Mouse (Mus musculus): ENCODE results near the gene Myo18a.

Myo18a gene

DNA sequence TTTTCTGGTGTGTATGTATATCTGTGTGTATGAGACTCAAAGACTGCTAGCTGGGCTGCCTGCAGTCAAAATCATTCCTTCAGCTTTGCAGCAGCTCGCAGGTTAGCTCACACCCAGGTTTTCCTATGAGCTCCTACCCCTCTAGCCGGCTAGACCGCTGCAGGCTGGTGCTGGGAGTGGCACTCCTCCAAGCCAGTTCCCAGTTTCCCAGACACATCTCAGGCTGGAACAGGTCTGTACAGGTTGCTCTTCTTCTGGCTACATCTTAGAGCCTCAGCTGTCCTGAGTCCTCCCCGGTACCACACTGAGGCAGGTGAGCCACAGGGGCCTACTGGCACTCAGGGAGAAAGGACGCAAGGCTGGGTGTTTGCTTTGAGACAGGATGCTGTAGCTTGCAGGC is 74.8 kb downstream of the Myo18a start:
- DNase-seq: no peak

DNA sequence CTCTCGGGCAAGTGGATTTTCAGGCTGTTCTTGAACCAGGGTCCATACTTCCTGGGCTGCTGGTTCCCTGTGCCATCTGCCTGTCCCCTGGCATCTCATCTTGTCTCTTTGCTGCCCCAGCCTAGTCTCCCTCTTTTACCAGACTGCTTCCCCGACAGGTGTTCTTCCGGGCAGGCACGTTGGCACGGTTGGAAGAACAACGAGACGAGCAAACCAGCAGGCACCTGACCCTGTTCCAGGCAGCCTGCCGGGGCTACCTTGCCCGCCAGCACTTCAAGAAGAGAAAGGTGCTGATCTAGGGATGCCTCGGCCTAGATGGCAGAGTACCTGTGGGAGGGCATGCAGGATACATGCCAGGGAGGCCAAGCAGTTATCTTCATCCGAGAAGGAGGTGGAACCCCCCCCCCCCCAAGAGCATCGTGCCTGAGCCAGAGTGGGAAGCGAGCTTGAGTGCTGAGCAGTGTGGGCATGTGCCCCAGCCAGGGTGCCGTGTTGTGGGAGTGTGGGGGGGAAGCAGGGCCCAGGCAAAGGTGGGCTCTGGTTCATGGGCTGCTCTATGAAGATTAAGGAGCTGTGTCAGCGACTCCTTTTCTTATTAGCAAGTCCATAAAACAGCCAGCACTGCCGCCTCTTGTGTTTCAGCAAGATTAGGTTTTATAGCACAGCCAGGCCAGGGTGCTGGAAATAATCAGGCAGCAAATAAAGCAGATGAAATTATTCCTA is 77.6 kb downstream of the Myo18a start:
- no peak for DNase-seq

DNA sequence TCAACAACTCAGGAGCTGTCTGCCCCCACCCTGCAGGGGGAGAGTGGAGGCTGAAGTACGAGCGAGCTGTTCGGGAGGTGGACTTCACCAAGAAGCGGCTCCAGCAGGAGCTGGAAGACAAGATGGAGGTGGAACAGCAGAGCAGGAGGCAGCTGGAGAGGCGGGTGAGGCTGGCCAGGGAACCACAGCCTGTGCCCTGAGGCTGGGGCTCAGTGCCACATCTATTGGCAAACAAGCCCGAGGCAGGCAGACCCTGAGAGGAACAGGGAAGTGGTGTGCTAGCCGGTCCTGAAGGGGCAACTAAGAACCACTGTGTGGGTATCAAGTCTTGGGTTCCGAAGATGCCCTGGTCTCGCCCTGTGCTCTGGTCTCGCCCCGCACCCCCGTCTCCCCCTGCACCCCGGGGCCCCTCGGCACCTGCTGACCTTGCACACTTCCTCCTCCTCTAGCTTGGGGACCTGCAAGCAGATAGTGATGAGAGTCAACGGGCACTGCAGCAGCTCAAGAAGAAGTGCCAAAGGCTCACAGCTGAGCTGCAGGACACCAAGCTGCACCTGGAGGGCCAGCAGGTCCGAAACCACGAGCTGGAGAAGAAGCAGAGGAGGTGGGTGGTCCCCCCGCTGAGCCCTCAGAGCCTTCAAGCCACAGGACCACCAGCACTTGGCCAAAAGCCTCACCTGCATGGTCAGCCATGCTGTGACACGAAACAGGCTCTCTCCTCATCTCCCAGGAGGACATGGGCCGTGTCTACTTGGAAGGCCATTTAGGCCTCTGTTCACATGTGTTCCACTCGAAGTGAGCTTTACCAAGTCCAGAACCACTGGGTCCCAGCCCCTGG is 80.2 kb downstream of the Myo18a start:
- DNase-seq: no peak

DNA sequence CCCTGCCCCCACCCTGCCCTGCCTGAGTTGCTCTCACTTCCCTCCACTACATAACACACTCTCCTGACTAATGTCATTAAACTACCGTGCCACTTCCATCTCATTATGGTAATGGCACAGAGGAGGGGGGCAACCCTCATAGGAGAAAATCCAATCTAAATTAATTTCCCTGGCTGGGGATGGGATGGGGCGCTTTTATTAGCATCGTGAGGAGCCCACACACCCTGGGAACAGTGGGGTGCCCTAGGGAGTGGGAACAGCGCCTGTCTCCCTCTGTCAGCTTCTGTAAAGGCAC is 80.8 kb downstream of the Myo18a start:
- no peak for DNase-seq

DNA sequence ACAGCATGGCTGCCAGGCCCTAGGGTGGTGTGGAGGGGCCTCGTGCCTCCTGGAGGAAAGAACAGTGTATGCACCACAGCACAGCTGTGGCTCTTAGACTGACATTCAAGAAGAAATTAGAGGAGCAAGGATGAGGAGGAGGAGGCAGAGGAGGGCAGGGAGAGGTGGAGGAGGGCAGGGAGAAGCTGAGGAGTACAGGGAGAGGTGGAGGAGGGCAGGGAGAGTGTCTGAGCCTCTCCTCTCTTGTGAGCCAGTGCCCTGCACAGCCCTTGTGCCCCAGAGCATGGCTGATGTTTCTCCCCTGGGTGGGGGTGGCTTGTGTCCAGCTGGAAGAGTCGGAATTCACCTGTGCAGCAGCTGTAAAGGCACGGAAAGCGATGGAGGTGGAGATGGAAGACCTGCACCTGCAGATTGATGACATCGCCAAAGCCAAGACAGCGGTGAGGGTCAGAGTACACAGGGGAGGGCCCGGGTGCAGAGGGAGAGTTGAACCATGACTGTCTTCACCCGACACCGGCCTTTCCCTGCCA is 84.6 kb downstream of the Myo18a start:
- no peak for DNase-seq

DNA sequence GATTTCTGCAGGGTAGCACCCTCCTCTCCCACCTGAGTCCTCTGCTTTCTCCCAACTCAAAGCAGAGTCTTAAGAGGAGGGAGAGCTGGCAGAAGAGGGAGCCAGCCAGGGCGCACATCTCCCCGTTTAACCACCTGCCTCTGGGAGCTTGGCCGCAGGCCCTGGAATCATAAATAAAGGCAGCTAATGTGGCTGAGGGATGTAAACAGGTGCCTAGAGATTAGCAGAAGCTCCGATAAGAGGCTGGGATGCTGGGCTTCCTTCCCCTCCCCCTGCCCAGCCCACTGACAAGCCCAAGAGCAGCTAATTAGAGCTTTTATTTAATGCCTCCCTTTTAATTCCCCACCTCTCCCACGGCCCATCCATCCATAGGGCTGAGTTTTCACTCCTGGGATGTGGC is 85.1 kb downstream of the Myo18a start:
- no peak for DNase-seq

DNA sequence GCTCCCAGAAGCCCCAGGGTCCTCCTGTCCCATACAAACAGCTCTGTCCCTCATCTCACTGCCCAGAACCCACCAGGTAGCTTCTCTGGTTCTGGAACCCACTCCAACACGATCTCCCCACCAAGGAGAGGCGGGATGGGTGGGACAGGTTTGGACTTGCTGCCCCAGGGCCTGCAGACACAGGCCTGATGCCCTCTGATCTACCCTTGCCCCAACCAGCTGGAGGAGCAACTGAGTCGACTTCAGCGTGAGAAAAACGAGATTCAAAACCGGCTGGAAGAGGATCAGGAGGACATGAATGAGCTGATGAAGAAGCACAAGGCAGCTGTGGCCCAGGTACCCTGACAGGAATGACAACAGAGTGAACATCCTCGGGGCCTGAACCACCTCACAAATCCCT is 86.1 kb downstream of the Myo18a start:
- no peak for DNase-seq

DNA sequence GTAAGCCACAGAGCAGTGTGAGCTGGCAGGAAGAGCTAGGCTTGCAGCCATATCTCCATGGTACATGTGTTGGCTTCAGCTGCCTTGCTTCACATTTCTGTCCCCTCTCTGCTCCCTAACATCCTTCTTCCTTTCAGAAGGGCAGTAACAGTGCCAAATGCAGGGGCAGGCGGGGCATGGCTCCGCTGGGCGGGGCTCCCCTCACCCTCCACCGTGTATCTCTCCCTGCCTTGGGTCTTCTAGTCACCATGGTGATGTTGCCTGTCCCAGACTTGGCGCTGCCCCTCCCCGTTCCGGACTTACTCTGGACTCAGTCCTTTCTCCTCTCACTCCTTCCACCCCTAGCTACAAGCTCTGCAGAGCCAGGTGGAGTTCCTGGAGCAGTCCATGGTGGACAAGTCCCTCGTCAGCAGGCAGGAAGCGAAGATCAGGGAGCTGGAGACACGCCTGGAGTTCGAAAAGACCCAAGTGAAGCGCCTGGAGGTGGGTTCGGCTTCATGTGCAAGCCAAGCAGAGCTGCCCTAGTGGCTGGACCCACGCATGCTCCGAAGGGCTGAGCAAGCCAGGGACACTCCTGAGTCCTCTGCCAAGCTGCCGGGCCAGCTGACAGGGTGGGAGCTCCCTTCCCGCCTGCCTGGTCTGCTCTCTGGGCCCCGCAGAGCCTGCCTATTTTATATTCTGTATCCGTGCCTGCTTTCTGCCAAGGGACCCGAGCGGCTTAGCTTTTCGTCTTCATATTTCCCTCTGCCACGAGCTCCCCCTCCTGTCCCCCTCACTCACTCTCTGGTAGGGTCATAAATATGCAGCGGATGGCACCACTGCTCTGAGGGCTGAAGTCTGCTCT is 87.6 kb downstream of the Myo18a start:
- no peak for DNase-seq

DNA sequence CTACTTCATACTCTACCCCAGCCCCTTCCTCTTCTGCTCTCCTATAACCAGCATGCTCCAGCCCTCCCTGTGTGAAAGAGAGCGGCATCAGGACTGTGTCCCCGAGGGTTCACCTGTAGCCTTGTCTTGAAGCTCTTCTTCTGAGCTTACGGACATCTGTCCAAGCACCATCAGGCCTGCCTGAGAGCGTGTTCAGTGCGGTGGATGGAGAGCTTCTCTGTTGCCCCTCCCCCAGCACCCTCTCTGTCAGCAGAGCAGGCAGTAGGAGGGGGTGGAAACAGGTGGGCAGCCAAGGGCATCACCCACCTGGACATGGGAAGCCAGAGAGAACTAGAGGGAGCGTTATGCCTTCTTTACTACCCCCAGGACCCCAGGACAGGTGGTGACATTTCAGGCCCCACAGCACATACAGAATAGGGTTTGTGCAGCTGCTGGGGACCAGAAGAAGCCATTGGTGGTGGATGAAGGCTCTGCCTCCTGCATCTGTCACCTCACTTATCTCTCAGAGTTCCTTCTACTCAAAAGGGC is 88.5 kb downstream of the Myo18a start:
- DNase-seq: no peak

DNA sequence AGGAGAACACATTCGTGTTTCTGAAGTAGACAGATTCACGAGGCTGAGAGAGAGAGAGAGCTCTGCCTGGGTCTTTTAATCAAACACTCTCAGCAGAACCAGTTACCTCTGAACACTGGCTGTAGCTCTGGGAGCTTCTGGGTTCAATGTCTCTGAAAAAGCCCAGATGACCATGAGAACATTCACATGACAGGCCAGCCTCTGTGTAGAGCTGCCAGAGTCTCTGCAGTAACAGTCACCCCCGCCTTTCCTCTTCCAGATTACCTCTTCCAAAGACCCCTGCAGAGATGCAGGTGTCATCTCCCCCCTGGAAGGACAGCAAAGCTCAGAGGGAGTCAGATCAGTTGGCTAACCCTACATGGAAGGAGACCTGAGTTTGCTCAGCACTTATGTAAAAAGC is 89.1 kb downstream of the Myo18a start:
- no peak for DNase-seq

DNA sequence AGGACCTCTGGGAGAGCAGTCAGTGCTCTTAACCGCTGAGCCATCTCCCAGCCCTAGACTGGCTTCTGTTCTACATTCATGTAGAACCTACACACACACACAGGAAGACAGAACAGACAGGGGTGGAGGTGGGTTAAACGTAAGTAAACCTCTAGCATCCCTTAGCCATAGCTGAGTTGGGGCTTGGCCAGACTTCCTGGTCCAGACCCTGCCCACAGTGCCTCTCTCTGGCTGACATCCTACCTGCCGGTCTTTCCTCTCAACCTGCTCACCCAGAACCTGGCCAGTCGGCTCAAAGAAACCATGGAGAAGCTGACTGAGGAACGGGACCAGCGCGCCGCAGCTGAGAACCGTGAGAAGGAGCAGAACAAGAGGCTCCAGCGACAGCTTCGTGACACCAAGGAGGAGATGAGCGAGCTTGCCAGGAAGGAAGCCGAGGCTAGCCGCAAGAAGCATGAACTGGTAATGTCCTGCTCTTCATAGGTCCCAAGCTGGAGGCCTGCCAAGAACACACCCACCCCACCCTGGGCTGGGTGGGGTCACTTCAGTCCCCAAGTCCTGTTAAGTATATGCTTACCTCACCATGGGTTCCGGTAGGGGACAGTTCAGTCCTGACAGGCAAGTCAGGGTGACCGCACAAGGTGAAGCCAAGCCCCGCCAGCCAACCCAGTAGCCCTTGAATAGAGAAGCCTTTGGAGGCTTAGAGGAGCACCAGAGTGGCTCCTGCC is 90.1 kb downstream of the Myo18a start:
- peak in 1 of 2 experiments; percentile 16 for DNase-seq

DNA sequence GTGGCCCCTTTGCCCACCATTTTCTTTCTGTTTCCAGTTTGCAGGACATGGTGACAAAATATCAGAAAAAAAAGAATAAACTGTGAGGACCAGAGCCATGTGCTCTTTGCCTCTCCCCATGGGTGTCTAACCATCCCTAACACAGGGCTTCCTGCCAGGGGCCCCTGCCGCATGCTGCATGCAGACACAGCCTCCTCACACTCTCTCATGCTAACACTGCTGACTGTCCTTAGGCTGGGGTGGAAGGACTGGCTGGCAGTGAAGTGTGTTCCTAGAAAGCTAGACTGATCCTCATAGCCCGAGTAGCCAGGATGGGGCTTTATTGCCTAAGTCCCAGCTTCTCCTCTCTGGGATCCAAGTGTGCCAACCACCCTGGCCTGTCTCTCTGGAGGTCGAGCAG is 91.6 kb downstream of the Myo18a start:
- no peak for DNase-seq

DNA sequence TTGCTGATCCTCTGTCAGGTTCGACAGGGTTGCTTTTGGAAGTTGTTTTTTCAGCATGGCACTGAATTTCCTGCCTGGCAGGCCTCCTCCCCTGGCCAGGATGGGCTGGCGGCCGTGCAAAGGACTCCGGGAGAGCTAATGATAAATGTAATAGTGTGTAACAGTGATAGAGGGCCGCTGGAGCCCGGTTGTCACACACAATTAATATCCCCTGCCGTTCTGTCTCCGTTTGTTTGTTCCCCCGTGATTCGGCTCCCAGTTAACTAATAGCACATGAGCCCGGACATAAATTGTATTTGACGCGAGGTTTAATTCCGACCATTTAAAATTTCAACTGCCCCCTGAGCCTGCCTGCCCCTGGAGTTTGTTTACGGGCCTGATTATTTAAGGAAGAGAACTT is 92.3 kb downstream of the Myo18a start:
- peak in 1 of 2 experiments; percentile 20 for DNase-seq

DNA sequence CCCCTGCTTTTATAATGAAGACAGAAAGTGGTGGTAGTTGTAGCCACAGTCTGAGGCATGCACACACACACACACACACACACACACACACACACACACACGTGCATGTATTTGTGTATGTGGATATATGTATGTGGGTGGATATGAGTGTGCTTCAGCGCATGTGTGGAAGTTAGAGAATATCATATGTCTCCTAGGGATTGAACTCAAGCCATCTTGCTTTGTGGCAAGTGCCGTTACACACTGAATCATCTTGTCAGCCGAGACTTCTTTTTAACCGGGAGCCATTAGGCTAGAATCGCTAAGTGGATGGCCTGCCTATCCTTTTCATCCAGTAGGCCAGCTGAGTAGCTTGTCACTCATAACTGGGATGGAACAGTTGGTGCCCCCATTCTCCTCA is 94.0 kb downstream of the Myo18a start:
- DNase-seq: no peak

DNA sequence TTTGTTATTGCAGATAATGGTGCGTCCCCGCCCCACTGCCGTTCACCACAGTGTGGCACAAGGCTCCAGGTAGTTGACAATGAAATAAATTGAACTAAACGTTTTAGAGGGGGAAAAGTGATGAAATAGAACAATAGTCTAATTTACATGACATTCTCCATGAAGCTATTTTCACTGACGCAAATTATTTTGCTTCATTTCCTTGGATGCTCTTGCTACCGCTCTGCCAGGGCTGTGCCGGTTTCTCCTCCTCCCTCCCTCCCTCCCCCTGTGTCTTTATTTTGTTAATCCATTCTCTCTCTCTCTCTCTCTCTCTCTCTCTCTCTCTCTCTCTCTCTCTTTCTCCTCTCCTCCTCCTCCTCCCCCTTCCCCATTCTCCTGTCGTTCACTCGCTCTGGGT is 95.5 kb downstream of the Myo18a start:
- no peak for DNase-seq

DNA sequence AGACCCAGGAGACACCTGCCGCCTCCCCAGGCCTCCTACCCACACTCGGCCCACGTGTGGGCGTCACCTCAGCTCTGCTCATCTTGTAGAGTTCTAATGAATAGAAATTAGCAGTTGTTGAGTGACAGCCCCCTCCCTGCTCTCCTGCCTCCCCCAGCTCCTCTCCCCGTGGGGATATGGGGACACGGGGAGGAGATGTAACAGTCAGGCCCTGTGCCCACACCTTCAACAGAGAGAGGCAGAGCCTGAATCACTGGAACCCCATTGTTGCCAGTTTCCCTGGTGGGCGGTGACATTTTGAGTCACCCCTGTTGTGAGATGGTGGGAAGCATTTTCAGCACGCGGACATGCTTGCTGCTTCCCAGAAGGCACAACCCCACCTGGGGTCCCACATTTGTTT is 97.9 kb downstream of the Myo18a start:
- no peak for DNase-seq

DNA sequence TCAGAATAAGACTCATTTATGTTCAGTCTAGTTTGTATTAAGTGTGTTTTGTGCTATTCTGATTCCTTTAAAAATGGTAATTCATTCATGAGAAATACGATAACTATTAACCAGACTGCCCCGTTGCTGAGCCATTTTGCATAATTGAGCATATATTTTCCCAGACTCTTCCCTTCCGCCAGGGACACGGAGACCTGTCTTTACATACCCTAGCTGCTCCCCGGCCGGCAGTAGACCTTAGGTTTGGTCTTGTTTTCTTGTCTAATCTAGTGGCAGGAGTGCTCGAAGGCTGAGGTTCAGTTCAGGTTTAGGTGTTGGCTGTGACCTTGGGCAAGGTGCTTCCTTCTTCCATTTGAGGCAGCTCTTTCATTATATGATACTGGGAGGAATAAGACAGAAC is 99.8 kb downstream of the Myo18a start:
- no peak for DNase-seq

DNA sequence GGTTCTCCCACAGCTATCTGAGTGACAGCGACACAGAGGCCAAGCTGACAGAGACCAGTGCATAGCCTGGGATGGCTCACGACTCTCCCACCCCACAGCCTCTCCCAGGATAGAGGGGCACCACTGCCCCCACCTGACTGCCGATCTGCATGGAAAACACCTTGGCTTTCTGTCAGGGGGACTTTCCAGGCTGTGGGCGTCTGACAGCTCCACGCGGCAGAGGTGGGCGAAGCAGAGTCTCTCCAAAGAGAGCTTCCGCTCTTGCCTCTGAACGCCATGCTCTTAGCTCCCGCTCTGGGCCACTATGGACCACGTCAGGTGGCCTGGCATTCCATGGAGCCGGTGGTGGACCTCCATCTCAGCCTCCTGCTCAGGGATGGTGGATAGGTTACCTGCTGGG is 101.7 kb downstream of the Myo18a start:
- no peak for DNase-seq

DNA sequence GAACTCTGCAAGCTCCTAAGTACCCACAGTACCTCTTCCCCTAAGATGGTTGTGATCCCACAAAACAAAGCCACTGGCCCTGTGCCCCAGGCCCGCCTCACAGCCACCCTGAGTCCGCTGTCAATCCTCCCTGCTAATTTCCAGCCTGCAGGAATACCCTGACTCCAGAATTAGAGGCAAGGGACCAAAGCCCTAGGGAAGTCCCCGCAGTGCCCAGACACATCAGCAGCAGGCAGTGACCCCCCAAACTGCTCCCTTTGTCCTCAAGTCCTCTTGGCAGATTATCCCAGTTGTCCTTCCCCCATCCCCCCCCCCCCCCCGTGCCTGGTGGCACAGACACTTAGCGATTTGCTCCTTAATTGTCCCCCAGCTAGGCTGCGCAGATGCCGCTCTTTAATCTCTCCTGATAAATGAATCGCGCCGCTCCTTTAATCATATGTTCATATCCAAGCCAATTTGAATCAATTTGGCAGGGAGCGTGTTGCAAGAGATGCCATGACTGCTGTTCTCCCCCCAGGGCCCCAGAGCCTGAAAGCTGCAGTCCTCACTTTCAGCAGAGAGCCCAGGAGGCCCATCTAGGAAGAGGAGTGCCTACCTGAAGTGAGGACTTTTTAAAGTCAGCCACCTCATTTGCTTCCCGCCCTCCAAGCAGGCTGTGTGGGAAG is 104.5 kb downstream of the Myo18a start:
- no peak for DNase-seq

DNA sequence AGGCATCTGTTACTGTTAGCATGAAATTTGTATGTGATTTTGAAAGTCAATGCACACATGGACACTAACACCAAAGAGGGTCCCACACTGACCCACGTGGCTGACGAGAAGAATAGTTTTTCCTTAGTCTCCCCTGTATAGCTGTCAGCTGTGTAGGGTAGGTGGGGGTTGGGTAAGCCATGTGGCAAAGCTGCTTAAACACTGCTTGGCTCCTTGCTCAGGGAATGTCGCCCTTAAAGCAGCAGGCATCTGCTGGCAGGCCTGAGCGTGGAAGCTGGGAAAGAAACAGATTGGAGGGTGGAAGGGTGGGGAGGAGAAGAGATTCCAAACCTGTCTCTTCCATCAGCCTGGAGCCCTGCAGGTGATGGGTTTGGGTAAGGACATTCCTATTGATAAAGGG is 108.4 kb downstream of the Myo18a start:
- DNase-seq: no peak

DNA sequence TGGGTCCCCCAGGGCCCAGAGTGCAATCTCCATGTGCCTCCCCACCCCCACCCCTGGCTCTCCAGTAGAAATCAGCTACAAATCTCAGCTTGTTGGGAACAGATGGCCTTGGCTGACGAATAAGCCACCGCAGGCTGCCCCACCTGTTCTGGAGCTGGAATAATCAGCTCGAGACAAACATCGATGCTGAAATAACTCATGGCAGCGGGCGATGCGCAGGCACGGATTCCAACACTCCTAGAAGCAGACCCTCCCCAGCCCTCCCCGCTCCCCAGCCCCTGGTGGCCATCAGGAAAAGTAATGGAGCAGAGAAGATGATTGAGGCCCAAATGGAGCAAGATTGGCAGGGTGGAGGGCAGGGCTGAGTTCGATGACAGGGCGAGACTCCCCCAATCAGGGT is 109.2 kb downstream of the Myo18a start:
- DNase-seq: no peak

DNA sequence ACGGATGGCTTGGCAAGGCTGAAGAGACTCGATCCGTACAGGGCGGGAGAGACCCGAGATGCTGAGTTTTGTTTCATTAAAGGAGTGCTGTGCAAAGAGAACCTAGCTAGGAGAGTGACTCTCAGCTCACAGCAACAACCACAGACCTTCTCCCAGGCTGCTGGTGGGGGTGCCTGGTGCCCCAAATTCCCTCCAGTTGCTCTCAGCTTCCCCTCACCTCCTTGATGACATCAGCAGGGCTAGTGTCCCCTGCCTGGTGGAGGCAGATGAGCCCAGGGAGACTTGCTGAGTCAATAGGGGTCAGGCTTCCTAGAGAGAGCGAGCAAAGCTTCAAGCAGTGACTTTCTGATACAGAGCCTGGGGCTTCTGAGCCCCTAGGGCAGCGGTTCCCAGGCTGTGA is 109.6 kb downstream of the Myo18a start:
- DNase-seq: no peak

Measured in lung, adult 18-20 months (tissue).